Mouse (Mus musculus) limb, embryonic 14.5 days (tissue): ENCODE results near the gene Kremen2. TPM values are rescaled to one million over a fixed set of nuclear protein-coding genes. Genes with fewer than 3 reads are reported as not detected.
A peak's percentile ranks its signal among the peaks of the same experiment; 100 is the strongest.

Source experiments
- ATAC-seq: fragments of 200-750 bp; cut with Nextera tagmentation; 2 replicates; pipeline ENCODE4 v1.8.0; 2017; ENCODE audit warnings: low read depth, moderate number of reproducible peaks, moderate TSS enrichment; ENCODE audit not compliant: low FRiP score
- DNase-seq: peaks from one replicate; pipeline ENCODE4 v3.0.0-alpha.2; 2015; ENCODE audit warnings: low spot score
- H3K27ac ChIP-seq: fragments of 300-500 bp; sonication (generic); replicated peaks from 2 replicates; pipeline ENCODE4 v1.5.1; 2014; ENCODE audit warnings: low read depth, mild to moderate bottlenecking, low read length, moderate library complexity, mixed read lengths
- H3K27me3 ChIP-seq: fragments of 300-500 bp; sonication (generic); 2 replicates; pipeline ENCODE4 v1.6.1; 2014; ENCODE audit warnings: low read length, mixed read lengths; ENCODE audit not compliant: control insufficient read depth, insufficient read depth
- H3K36me3 ChIP-seq: fragments of 300-500 bp; sonication (generic); 2 replicates; pipeline ENCODE4 v1.6.1; 2014; ENCODE audit warnings: mild to moderate bottlenecking, low read length, moderate library complexity, mixed read lengths; ENCODE audit not compliant: control insufficient read depth, insufficient read depth
- H3K4me1 ChIP-seq: fragments of 300-500 bp; sonication (generic); 2 replicates; pipeline ENCODE4 v1.6.1; 2014; ENCODE audit warnings: antibody characterized with exemption, low read length, mixed read lengths; ENCODE audit not compliant: control insufficient read depth, insufficient read depth
- H3K4me2 ChIP-seq: fragments of 300-500 bp; sonication (generic); replicated peaks from 2 replicates; pipeline ENCODE4 v1.6.1; 2014; ENCODE audit warnings: low read depth, mild to moderate bottlenecking, low read length, moderate library complexity; ENCODE audit not compliant: severe bottlenecking
- H3K4me3 ChIP-seq: fragments of 300-500 bp; sonication (generic); replicated peaks from 2 replicates; pipeline ENCODE4 v1.5.1; 2014; ENCODE audit warnings: low read length
- H3K9ac ChIP-seq: fragments of 300-500 bp; sonication (generic); 2 replicates; pipeline ENCODE4 v1.6.1; 2014; ENCODE audit warnings: mild to moderate bottlenecking, low read depth, low read length, moderate library complexity; ENCODE audit not compliant: severe bottlenecking
- H3K9me3 ChIP-seq: fragments of 300-500 bp; sonication (generic); 2 replicates; pipeline ENCODE4 v1.6.1; 2016; ENCODE audit warnings: low read length; ENCODE audit not compliant: control insufficient read depth
- POLR2A ChIP-seq: fragments of 200-500 bp; IDR thresholded peaks from 2 replicates; pipeline ENCODE4 v1.8.0; 2012; ENCODE audit warnings: inconsistent platforms, mild to moderate bottlenecking, moderate library complexity, borderline replicate concordance; ENCODE audit not compliant: insufficient read depth, insufficient read length; ENCODE audit errors: extremely low read depth
- WGBS: fragments of 180-500 bp; shearing (Covaris S2); extraction: QIAGEN DNeasy Blood & Tissue Kit; methylation state at CpG from one replicate; pipeline ENCODE4 v1.1.7; 2014; 5-methylcytosine and 5-hydroxymethylcytosine counted together
- polyA plus RNA-seq, 2 experiments: library from polyadenylated mRNA; depleted of rRNA in 1 of 2; stranded (reverse) in 1 of 2; unstranded in 1 of 2; fragments of >200 nt; fragmentation: Nextera tagmentation in 1 of 2; extraction: Ambion mirVana in 1 of 2; gene quantifications; 2 replicates each; pipeline versions ENCODE4 v1.2.1 to v1.2.3; 2012 to 2014

Gene Kremen2
- polyA plus RNA-seq, 2 experiments: 40.1 to 42.4 TPM

DNA sequence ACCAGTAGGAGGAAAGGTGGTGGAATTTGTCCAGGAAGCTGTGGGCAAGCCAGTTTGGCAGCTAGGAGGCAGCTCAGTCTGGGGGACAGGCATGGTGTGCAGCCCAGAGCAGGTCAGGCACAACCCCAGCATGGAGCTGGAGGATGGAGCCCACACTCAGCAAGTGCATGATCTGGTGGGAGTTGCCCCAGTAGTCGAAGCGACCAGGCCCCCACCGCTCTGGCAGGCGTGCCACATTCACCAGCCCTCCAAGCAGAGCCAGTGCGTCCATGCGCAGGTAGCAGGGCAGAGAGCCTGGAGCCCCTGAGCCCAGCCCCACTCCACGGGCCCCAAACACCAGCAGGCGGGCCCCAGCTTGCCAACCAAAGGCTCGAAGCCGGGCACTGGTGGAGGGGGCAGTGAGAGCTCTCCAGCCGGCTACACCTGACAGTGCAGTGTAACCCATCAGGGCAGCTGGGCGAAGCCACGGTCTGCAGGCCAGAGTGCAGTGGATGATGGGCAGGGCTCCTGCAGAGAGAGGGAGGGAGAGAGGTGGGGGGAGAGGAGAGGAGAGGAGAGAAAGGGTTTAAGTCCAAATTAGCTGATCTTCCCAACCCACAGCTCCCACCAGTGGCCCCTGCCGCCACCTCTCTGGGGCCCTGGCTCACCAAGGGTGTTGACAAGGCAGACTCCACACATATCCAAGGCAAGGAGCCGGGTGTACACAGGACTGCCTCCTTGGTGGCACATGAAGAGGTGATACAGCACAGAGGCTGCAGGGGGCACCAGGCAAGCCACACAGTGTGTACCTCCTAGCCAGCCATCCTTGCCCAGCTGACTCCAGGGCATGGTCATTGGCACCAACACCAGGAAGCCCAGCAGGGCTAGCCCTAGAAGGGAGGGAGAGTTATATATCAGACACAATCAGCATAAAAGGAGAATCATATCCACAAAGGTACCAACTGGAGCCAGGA, 7.9 kb downstream of the Kremen2 start:
- 64% methylated on average over 15 of the region's 15 CpGs for WGBS
- H3K36me3 ChIP-seq: 0 out of 2 replicates have a peak, but pooled peaks cover 9% of the 10 kb centered on the region
- no peak for ATAC-seq
- H3K4me3 ChIP-seq: no peak overlapping the region
- TF ChIP-seq POLR2A: no peak
- peaks cover 42% of the 10 kb centered on the region for H3K27me3 ChIP-seq
- no peak for DNase-seq
- no peak overlapping the region for H3K27ac ChIP-seq
- peaks cover 19% of the 10 kb centered on the region for H3K4me1 ChIP-seq
- H3K9ac ChIP-seq: no peak overlapping the region
- H3K4me2 ChIP-seq: no peak overlapping the region
- H3K9me3 ChIP-seq: no peaks in the 10 kb centered on the region

DNA sequence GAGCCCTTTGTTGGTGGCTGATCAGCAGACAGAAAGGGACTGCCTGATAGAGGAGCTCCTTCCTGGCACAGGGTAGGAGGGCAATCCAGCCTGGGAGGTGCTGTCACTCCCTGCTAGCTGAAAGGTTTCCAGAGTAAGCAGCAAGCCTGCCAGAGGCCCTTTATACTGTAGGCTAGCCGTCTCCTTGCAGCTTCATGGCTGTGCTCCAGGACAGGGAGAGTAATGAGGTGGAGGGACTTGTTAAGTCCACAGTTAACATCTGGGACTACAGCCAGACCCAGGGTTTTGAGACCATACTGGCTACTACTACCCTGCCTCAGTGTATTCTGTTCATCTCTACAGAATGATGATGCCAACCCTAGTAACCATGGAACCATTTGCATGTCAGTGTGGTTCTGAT, 11.3 kb downstream of the Kremen2 start:
- DNase-seq (peak; percentile 33), ATAC-seq (0 out of 2 replicates have a peak, but pooled peaks have one; percentile 13)
- Histone ChIP-seq H3K27me3 (peaks cover 11% of the 10 kb centered on the region; the same call in 1 of the 2 replicates), H3K4me2 (no peak overlapping the region), H3K9ac (no peak overlapping the region), H3K9me3 (no peaks in the 10 kb centered on the region), H3K36me3 (0 out of 2 replicates have a peak, but pooled peaks cover 9% of the 10 kb centered on the region), H3K27ac (no peak overlapping the region), H3K4me1 (peaks cover 4% of the 10 kb centered on the region), H3K4me3 (no peak overlapping the region)
- 67% methylated on average over 1 of the region's 1 CpGs for WGBS
- no peak for TF ChIP-seq POLR2A

DNA sequence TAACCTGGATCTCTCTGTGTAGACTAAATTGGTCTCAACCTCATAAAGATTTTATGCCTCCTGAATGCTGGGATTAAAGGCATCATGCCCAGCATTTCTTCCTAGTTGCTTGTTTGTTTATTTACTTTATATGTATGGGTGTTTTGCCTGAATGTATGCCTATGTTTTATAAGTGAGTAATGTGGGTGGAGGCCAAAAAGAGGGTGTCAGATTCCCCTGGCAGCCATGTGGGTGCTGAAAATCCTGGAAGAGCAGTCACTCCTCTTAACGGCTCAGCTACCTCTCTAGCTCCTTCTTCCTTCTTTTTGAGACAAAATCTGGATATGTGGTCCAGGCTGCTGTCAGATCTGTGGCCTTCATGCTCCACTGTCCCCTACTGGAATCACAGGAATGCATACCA, 15.2 kb downstream of the Kremen2 start:
- no peak overlapping the region for H3K4me3 ChIP-seq
- TF ChIP-seq POLR2A: no peak
- H3K4me2 ChIP-seq: no peak overlapping the region
- H3K27ac ChIP-seq: no peak overlapping the region
- no peak for ATAC-seq
- DNase-seq: no peak
- no peaks in the 10 kb centered on the region for H3K9me3 ChIP-seq
- H3K36me3 ChIP-seq: 0 out of 2 replicates have a peak, but pooled peaks cover 9% of the 10 kb centered on the region
- 27% methylated on average over 1 of the region's 1 CpGs for WGBS
- peaks cover 5% of the 10 kb centered on the region; the same call in 1 of the 2 replicates for H3K4me1 ChIP-seq
- H3K9ac ChIP-seq: no peak overlapping the region
- H3K27me3 ChIP-seq: no peaks in the 10 kb centered on the region

DNA sequence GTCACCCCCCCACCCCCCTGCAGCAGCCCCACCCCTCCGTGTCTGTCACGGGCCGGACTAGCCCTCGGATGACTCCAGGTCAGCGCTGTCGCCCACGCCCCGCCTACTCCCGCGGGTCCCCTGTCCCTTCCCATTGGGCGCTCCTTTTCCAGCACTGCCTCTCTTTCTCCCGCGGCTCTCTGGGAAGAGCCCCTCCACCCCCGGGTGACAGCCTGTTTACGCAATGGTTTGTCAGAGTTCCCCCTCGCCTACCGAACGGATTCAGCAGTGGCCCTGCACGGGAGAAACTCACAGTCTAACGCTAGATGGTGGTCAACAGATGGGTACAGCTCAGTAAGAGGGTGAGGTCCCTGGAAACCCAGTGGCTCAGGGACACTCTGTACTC, 18.9 kb downstream of the Kremen2 start:
- Histone ChIP-seq H3K4me2 (peak overlapping the region; percentile 79), H3K4me1 (peaks cover 6% of the 10 kb centered on the region; the same call in 1 of the 2 replicates), H3K27ac (peak overlapping the region; percentile 61; the same call in 1 of the 2 replicates), H3K36me3 (no peaks in the 10 kb centered on the region), H3K9ac (peak overlapping the region; percentile 75), H3K9me3 (no peaks in the 10 kb centered on the region), H3K4me3 (peak overlapping the region; percentile 87), H3K27me3 (no peaks in the 10 kb centered on the region)
- under 1% methylated on average over 15 of the region's 20 CpGs for WGBS
- TF ChIP-seq POLR2A: no peak
- DNase-seq (peak; percentile 79), ATAC-seq (peak; percentile 77)

DNA sequence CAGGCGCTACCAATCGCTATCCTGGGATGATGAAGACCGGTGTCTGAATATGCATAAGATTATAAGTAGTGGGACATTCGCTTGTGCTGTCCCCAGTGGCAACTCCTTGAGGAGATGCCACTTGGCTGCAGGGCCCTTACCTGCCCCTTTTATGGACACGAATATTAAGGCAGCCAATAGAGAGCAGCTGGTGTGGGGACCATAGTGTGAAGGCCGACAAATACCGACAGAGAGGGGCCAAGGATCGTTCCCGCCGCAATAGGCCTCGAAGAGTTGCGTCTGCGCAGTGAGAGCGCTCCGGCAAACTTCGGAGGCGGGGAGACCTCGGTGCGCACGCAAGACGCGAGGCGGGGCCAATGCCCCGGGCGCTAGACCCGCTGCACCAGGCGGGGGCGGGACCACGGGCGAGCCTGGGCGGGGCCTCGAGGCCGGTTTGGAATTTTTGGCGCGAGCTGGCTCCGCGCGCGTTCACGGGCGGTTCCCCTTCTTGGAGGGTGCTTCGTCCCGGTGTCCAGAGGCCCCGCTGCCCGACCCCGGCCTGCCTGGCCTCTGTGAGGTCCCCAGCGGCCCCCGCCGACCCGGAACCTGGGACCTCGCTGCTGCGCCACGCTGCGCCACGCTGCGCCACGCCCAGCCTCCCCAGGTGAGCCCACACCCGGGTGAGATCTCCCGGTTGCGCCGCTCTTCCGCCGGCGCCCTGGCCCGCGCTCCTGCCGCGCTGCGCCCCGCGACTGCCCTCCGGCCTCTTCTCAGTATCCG, 19.5 kb downstream of the Kremen2 start, which contains the start of gene Pkmyt1:
Gene Pkmyt1 (plus strand): TSS at position 338 of the 759 bp plus-strand sequence.
- Histone ChIP-seq H3K36me3 (no peaks in the 10 kb centered on the region), H3K27ac (peak within 1 kb of the TSS; percentile 61), H3K9ac (peak within 1 kb of the TSS; percentile 75), H3K27me3 (no peaks in the 10 kb centered on the region), H3K4me2 (peak within 1 kb of the TSS; percentile 79), H3K4me1 (peaks cover 6% of the 10 kb centered on the region; the same call in 1 of the 2 replicates), H3K9me3 (no peaks in the 10 kb centered on the region), H3K4me3 (peak within 1 kb of the TSS; percentile 87)
- under 1% methylated on average over 69 of the region's 73 CpGs for WGBS
- peak; percentile 56; the same call in 1 of the 2 replicates for TF ChIP-seq POLR2A
- DNase-seq (peak; percentile 95), ATAC-seq (peak; percentile 94)
